Mouse (Mus musculus): ENCODE data around the gene R3hdml. TPM values are rescaled to one million over a fixed set of nuclear protein-coding genes. Genes with fewer than 3 reads are reported as not detected.

Gene R3hdml
- polyA plus RNA-seq, 1 experiment from 2014 or later: not detected

- Histone ChIP-seq H3K4me2 (no peak overlapping the region), H3K4me3 (no peak overlapping the region), H3K36me3 (ENCODE audit: poor library complexity, severe bottlenecking) (no peaks in the 10 kb centered on the region), H3K27ac (no peak overlapping the region), H3K4me1 (peaks cover 5% of the 10 kb centered on the region; the same call in 1 of the 2 replicates), H3K9me3 (replicated peaks) (no peaks in the 10 kb centered on the region), H3K9ac (no peak overlapping the region), H3K27me3 (peaks cover 21% of the 10 kb centered on the region)
- 52% methylated on average over 18 of the region's 18 CpGs for WGBS
- no peak for ATAC-seq
Measured at GRCm38 (mm10) chr2:163480191-163480825, 11.8 kb upstream of the R3hdml start.

- no peaks in the 10 kb centered on the region for H3K9me3 ChIP-seq (replicated peaks)
- H3K4me1 ChIP-seq: peaks cover 5% of the 10 kb centered on the region; the same call in 1 of the 2 replicates
- no peak overlapping the region for H3K27ac ChIP-seq
- H3K27me3 ChIP-seq: peaks cover 21% of the 10 kb centered on the region
- peak overlapping the region; percentile 44 for H3K4me2 ChIP-seq
- under 1% methylated on average over 21 of the region's 21 CpGs for WGBS
- H3K9ac ChIP-seq: peak overlapping the region; percentile 43; the same call in 1 of the 2 replicates
- no peak for ATAC-seq
- peak overlapping the region; percentile 1; the same call in 1 of the 2 replicates for H3K4me3 ChIP-seq
- H3K36me3 ChIP-seq (ENCODE audit: poor library complexity, severe bottlenecking): no peaks in the 10 kb centered on the region
Measured at GRCm38 (mm10) chr2:163481539-163482029, 10.5 kb upstream of the R3hdml start.

DNA sequence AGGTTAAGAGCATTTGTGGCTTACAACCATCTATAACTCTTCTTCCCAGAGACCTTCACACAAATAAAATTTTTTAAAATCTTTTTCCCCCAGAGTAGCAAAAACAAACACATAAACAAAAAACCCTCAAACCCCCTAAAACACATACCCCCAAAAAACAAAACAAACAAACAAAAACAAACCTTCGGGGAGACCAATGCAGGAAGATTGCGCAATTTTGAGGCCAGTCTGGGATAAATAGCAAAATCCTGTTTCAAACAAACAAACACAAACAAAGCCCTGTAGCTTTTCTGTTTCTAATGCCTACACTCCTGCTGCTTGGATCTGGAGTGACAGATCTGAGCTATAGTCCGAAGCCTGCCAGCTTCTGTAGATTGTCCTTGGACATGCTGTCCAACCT, 4.8 kb upstream of the R3hdml start:
- no peaks in the 10 kb centered on the region for H3K4me1 ChIP-seq
- no peaks in the 10 kb centered on the region for H3K9me3 ChIP-seq (replicated peaks)
- H3K9ac ChIP-seq: no peak overlapping the region
- no peak overlapping the region for H3K4me3 ChIP-seq
- H3K27me3 ChIP-seq: peaks cover 4% of the 10 kb centered on the region; the same call in 1 of the 2 replicates
- H3K4me2 ChIP-seq: no peak overlapping the region
- WGBS: 92% methylated on average over 3 of the region's 3 CpGs
- H3K27ac ChIP-seq: no peak overlapping the region
- no peak for ATAC-seq
- H3K36me3 ChIP-seq (ENCODE audit: poor library complexity, severe bottlenecking): no peaks in the 10 kb centered on the region

DNA sequence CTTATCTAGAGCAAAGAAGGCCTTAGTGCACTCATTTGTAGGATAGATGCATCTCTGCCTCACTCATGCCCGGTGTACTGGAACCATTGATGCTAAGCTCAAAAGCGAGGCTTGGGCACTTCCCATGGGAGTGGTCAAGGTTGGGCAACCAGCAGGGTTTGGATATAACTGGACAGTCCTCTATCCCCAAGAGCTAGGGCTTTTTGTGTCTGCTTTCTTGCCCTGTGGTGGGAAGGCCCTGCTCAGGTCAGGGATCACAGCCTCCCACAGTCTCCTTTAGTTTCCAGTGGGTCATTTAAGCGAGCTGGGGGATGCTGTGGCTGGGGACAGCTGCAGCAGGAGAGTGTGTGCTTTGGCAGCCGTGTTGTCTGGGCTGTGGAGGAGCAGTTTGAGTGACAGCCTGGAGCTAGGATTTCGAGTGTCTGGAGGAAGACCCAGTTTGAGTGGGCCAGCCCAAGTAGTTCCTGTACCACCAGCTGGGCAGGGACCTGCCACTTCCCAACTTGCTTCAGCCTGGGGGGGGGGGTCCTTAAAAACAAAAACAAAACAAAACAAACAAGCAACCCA, 2.3 kb upstream of the R3hdml start:
- Histone ChIP-seq H3K9ac (no peak overlapping the region), H3K4me1 (no peaks in the 10 kb centered on the region), H3K36me3 (ENCODE audit: poor library complexity, severe bottlenecking) (no peaks in the 10 kb centered on the region), H3K4me2 (no peak overlapping the region), H3K4me3 (no peak overlapping the region), H3K27ac (no peak overlapping the region), H3K27me3 (0 out of 2 replicates have a peak, but pooled peaks cover 3% of the 10 kb centered on the region), H3K9me3 (replicated peaks) (no peaks in the 10 kb centered on the region)
- no peak for ATAC-seq
- 57% methylated on average over 5 of the region's 5 CpGs for WGBS

- no peak for ATAC-seq
- Histone ChIP-seq H3K36me3 (ENCODE audit: poor library complexity, severe bottlenecking) (no peaks in the 10 kb centered on the region), H3K4me2 (no peak overlapping the region), H3K27me3 (0 out of 2 replicates have a peak, but pooled peaks cover 3% of the 10 kb centered on the region), H3K4me3 (no peak overlapping the region), H3K27ac (no peak overlapping the region), H3K9ac (no peak overlapping the region), H3K9me3 (replicated peaks) (no peaks in the 10 kb centered on the region), H3K4me1 (no peaks in the 10 kb centered on the region)
- WGBS: 92% methylated on average over 17 of the region's 17 CpGs
Measured at GRCm38 (mm10) chr2:163490656-163491055, 1.5 kb upstream of the R3hdml start.

DNA sequence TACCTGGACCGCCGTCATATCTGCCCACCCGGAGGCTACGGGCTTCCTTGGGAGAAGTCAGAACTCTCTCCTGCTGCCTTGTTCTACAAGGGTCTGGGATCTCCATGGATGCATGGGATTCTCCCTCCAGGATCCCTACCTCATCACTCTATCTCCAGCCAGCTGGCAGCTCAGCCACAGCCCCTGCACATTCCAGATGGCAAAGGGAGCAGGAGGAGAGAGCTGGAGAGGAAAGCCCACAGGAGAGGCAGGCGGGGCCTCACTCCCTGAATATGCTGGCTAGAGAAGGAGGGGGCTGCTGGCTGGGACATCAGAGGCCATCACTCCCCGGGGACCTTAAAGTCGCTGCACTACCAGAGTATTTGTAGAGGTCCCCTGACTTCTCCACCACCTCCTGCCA, 767 bp upstream of the R3hdml start:
- no peaks in the 10 kb centered on the region for H3K36me3 ChIP-seq (ENCODE audit: poor library complexity, severe bottlenecking)
- H3K4me1 ChIP-seq: no peaks in the 10 kb centered on the region
- 0 out of 2 replicates have a peak, but pooled peaks cover 3% of the 10 kb centered on the region for H3K27me3 ChIP-seq
- no peak overlapping the region for H3K4me2 ChIP-seq
- no peak overlapping the region for H3K4me3 ChIP-seq
- 65% methylated on average over 7 of the region's 7 CpGs for WGBS
- H3K27ac ChIP-seq: no peak overlapping the region
- no peak overlapping the region for H3K9ac ChIP-seq
- 0 out of 2 replicates have a peak, but pooled peaks have one; percentile 27 for ATAC-seq
- H3K9me3 ChIP-seq (replicated peaks): no peaks in the 10 kb centered on the region

- Histone ChIP-seq H3K27ac (no peak overlapping the region), H3K4me2 (no peak overlapping the region), H3K9me3 (replicated peaks) (no peaks in the 10 kb centered on the region), H3K9ac (no peak overlapping the region), H3K4me3 (no peak overlapping the region), H3K27me3 (0 out of 2 replicates have a peak, but pooled peaks cover 3% of the 10 kb centered on the region), H3K36me3 (ENCODE audit: poor library complexity, severe bottlenecking) (no peaks in the 10 kb centered on the region), H3K4me1 (no peaks in the 10 kb centered on the region)
- ATAC-seq: no peak
- 7% methylated on average over 5 of the region's 5 CpGs for WGBS
Measured at GRCm38 (mm10) chr2:163493031-163493430, 913 bp downstream of the R3hdml start.

GRCm38 (mm10) chr2:163493976-163494375, 1.9 kb downstream of the R3hdml start:
- Histone ChIP-seq H3K36me3 (ENCODE audit: poor library complexity, severe bottlenecking) (no peaks in the 10 kb centered on the region), H3K4me3 (no peak overlapping the region), H3K4me1 (no peaks in the 10 kb centered on the region), H3K9me3 (replicated peaks) (no peaks in the 10 kb centered on the region), H3K27me3 (0 out of 2 replicates have a peak, but pooled peaks cover 3% of the 10 kb centered on the region), H3K4me2 (no peak overlapping the region), H3K27ac (no peak overlapping the region), H3K9ac (no peak overlapping the region)
- no peak for ATAC-seq
- 56% methylated on average over 5 of the region's 5 CpGs for WGBS

DNA sequence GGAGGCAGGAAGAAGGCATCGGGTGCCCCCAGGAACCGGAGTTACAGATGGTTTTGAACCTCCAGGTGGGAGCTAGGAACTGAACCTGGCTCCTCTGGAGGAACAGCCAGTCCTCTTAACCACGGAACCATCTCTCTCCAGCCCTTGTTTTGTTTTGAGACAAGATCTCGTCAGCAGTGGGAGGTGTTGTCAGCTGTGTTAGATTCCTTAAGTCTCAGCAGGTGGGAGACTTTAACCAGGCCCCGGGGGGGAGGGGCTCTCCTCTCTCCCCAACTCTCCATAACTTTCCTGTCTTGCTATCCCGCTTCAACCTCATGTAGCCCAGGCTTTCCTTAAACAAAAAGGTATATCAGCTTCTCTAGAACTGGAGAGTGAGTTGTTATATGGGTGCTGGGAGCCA, 2.3 kb downstream of the R3hdml start:
- H3K36me3 ChIP-seq (ENCODE audit: poor library complexity, severe bottlenecking): no peaks in the 10 kb centered on the region
- no peaks in the 10 kb centered on the region for H3K4me1 ChIP-seq
- H3K4me2 ChIP-seq: no peak overlapping the region
- no peak overlapping the region for H3K27ac ChIP-seq
- no peaks in the 10 kb centered on the region for H3K9me3 ChIP-seq (replicated peaks)
- WGBS: 53% methylated on average over 6 of the region's 6 CpGs
- H3K9ac ChIP-seq: no peak overlapping the region
- H3K4me3 ChIP-seq: no peak overlapping the region
- ATAC-seq: no peak
- 0 out of 2 replicates have a peak, but pooled peaks cover 3% of the 10 kb centered on the region for H3K27me3 ChIP-seq

DNA sequence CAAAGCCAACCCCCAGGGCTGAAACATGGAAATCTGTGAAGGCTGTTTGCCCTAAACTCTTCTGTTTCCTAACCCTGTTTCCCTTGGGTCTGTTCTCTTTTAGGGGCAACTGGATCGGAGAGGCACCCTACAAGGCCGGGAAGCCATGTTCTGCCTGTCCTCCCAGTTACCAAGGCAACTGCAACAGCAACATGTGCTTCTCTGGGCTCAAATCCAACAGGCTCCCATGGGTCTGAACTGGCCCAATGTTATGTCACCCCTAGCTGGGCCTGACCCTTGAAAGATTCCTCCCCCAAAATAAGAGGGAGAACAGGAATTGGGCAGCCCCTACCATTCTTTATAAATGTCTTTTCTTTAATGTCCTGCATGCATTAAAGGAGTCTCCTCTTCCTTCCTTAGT, 10.1 kb downstream of the R3hdml start:
- ATAC-seq: no peak
- no peaks in the 10 kb centered on the region for H3K4me1 ChIP-seq
- no peaks in the 10 kb centered on the region for H3K36me3 ChIP-seq (ENCODE audit: poor library complexity, severe bottlenecking)
- no peak overlapping the region for H3K4me2 ChIP-seq
- no peak overlapping the region for H3K9ac ChIP-seq
- no peak overlapping the region for H3K27ac ChIP-seq
- H3K27me3 ChIP-seq: no peaks in the 10 kb centered on the region
- H3K9me3 ChIP-seq (replicated peaks): no peaks in the 10 kb centered on the region
- H3K4me3 ChIP-seq: no peak overlapping the region
- WGBS: 72% methylated on average over 2 of the region's 2 CpGs

- H3K4me1 ChIP-seq: no peaks in the 10 kb centered on the region
- H3K27me3 ChIP-seq: no peaks in the 10 kb centered on the region
- ATAC-seq: no peak
- WGBS: 82% methylated on average over 7 of the region's 7 CpGs
- no peaks in the 10 kb centered on the region for H3K9me3 ChIP-seq (replicated peaks)
- H3K36me3 ChIP-seq (ENCODE audit: poor library complexity, severe bottlenecking): no peaks in the 10 kb centered on the region
- H3K27ac ChIP-seq: no peak overlapping the region
- no peak overlapping the region for H3K4me2 ChIP-seq
- H3K4me3 ChIP-seq: no peak overlapping the region
- H3K9ac ChIP-seq: no peak overlapping the region
Measured at GRCm38 (mm10) chr2:163503191-163503590, 11.1 kb downstream of the R3hdml start.

DNA sequence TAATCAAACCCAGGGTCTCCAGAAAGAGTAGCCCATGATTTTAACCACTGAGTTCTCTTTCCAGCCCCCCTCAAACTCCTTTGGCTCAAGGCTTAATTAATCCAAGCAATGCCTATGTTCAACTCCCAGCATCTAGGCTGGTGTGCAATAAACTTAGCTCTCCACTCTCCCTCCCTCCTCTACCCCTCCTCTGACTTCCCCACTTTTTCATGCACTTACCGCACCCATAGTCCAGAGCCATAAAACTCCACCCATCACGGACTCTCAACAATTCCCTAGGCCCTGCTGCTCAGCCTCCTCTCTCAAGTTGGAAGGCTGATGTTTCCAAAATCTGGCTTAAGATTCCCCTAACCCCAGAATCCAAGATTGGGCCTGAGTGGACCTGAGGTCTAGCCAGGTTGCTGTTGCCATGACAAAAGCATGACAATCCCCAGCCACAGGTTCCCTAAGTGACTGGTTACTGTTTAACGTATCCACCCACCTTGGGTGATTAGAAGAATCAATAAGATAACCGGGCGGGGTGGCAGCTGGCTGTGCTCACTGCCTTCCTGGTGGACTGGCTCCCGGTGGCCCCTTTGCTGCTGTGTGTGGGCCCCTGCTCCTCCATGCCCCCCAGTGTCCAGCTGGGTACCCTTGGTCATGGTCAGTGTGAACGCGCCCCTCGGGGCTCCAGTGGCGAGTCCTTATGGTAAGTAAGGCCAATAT, 14.3 kb downstream of the R3hdml start, which contains the start of gene Hnf4a:
TSS of gene Hnf4a (plus strand) at position 509 of the 705 bp plus-strand sequence.
- H3K4me1 ChIP-seq: no peaks in the 10 kb centered on the region
- ATAC-seq: no peak
- H3K4me2 ChIP-seq: no peak within 1 kb of the TSS
- no peaks in the 10 kb centered on the region for H3K36me3 ChIP-seq (ENCODE audit: poor library complexity, severe bottlenecking)
- H3K9ac ChIP-seq: no peak within 1 kb of the TSS
- 93% methylated on average over 10 of the region's 10 CpGs for WGBS
- H3K9me3 ChIP-seq (replicated peaks): no peaks in the 10 kb centered on the region
- no peaks in the 10 kb centered on the region for H3K27me3 ChIP-seq
- no peak within 1 kb of the TSS for H3K4me3 ChIP-seq
- H3K27ac ChIP-seq: no peak within 1 kb of the TSS
